Mouse (Mus musculus): Measurements from ENCODE around the gene Calm1. TPM values are rescaled to one million over a fixed set of nuclear protein-coding genes. Genes with fewer than 3 reads are reported as not detected.

The Calm1 gene
- total and polyA plus RNA-seq, 3 experiments = 99.2 to 240 (median 224) TPM

- intact Hi-C loops (cut with DNase I) = no loop called here
- no peaks in the 10 kb centered on the region for H3K79me2 ChIP-seq (replicated peaks; ENCODE audit: control insufficient read depth, insufficient read depth, low read length)
- H3K9ac ChIP-seq (ENCODE audit: low read depth, low read length) = no peak overlapping the region
- no peak for DNase-seq
- no peaks in the 10 kb centered on the region for H3K36me3 ChIP-seq (ENCODE audit: control insufficient read depth, insufficient read depth, low read length)
- H3K27me3 ChIP-seq (ENCODE audit: control insufficient read depth, insufficient read depth, low read length) = no peaks in the 10 kb centered on the region
- H3K27ac ChIP-seq = no peak overlapping the region
- H3K4me3 ChIP-seq = no peak overlapping the region
- WGBS = 84% methylated on average over 7 of the region's 7 CpGs
- H3K4me1 ChIP-seq (ENCODE audit: control insufficient read depth, insufficient read depth, low read length) = no peaks in the 10 kb centered on the region
- TF ChIP-seq CTCF (IDR thresholded peaks at IDR 0.05) (no peak), EP300 (IDR thresholded peaks at IDR 0.05; ENCODE audit: insufficient read depth, low read depth, low read length) (no peak), POLR2A (IDR thresholded peaks at IDR 0.05; ENCODE audit: insufficient read depth, low read depth, low read length) (no peak)
These were observed 40.2 kb downstream of the Calm1 start for GRCm38 (mm10) chr12:100239404-100239803.

GRCm38 (mm10) chr12:100239807-100240206 lies 40.6 kb downstream of the Calm1 start:
- no peak overlapping the region for H3K9ac ChIP-seq (ENCODE audit: low read depth, low read length)
- no peaks in the 10 kb centered on the region for H3K36me3 ChIP-seq (ENCODE audit: control insufficient read depth, insufficient read depth, low read length)
- H3K4me3 ChIP-seq = no peak overlapping the region
- DNase-seq = no peak
- no peaks in the 10 kb centered on the region for H3K79me2 ChIP-seq (replicated peaks; ENCODE audit: control insufficient read depth, insufficient read depth, low read length)
- 76% methylated on average over 6 of the region's 6 CpGs for WGBS
- intact Hi-C loops (cut with DNase I) = no loop called here
- no peak overlapping the region for H3K27ac ChIP-seq
- TF ChIP-seq POLR2A (IDR thresholded peaks at IDR 0.05; ENCODE audit: insufficient read depth, low read depth, low read length) (no peak), EP300 (IDR thresholded peaks at IDR 0.05; ENCODE audit: insufficient read depth, low read depth, low read length) (no peak), CTCF (IDR thresholded peaks at IDR 0.05) (no peak)
- H3K27me3 ChIP-seq (ENCODE audit: control insufficient read depth, insufficient read depth, low read length) = no peaks in the 10 kb centered on the region
- no peaks in the 10 kb centered on the region for H3K4me1 ChIP-seq (ENCODE audit: control insufficient read depth, insufficient read depth, low read length)

- H3K36me3 ChIP-seq (ENCODE audit: control insufficient read depth, insufficient read depth, low read length) = no peaks in the 10 kb centered on the region
- H3K79me2 ChIP-seq (replicated peaks; ENCODE audit: control insufficient read depth, insufficient read depth, low read length) = no peaks in the 10 kb centered on the region
- intact Hi-C loops (cut with DNase I) = no loop called here
- H3K9ac ChIP-seq (ENCODE audit: low read depth, low read length) = no peak overlapping the region
- no peaks in the 10 kb centered on the region for H3K4me1 ChIP-seq (ENCODE audit: control insufficient read depth, insufficient read depth, low read length)
- TF ChIP-seq POLR2A (IDR thresholded peaks at IDR 0.05; ENCODE audit: insufficient read depth, low read depth, low read length) = no peak
- no peak for TF ChIP-seq CTCF (IDR thresholded peaks at IDR 0.05)
- no peak for TF ChIP-seq EP300 (IDR thresholded peaks at IDR 0.05; ENCODE audit: insufficient read depth, low read depth, low read length)
- WGBS = 22% methylated on average over 22 of the region's 22 CpGs
- peak; percentile 40 to 49 for DNase-seq
- H3K4me3 ChIP-seq = no peak overlapping the region
- no peaks in the 10 kb centered on the region for H3K27me3 ChIP-seq (ENCODE audit: control insufficient read depth, insufficient read depth, low read length)
- H3K27ac ChIP-seq = no peak overlapping the region
These were observed 42.9 kb downstream of the Calm1 start for GRCm38 (mm10) chr12:100241911-100242796.

- H3K36me3 ChIP-seq (ENCODE audit: control insufficient read depth, insufficient read depth, low read length) = no peaks in the 10 kb centered on the region
- DNase-seq = no peak
- TF ChIP-seq EP300 (IDR thresholded peaks at IDR 0.05; ENCODE audit: insufficient read depth, low read depth, low read length) (no peak), POLR2A (IDR thresholded peaks at IDR 0.05; ENCODE audit: insufficient read depth, low read depth, low read length) (no peak), CTCF (IDR thresholded peaks at IDR 0.05) (no peak)
- no peak overlapping the region for H3K9ac ChIP-seq (ENCODE audit: low read depth, low read length)
- H3K4me1 ChIP-seq (ENCODE audit: control insufficient read depth, insufficient read depth, low read length) = no peaks in the 10 kb centered on the region
- no peak overlapping the region for H3K4me3 ChIP-seq
- intact Hi-C loops (cut with DNase I) = no loop called here
- H3K27ac ChIP-seq = no peak overlapping the region
- H3K27me3 ChIP-seq (ENCODE audit: control insufficient read depth, insufficient read depth, low read length) = no peaks in the 10 kb centered on the region
- WGBS = 69% methylated on average over 5 of the region's 5 CpGs
- no peaks in the 10 kb centered on the region for H3K79me2 ChIP-seq (replicated peaks; ENCODE audit: control insufficient read depth, insufficient read depth, low read length)
These were observed 45.3 kb downstream of the Calm1 start for GRCm38 (mm10) chr12:100244580-100244979.

- no peak for TF ChIP-seq EP300 (IDR thresholded peaks at IDR 0.05; ENCODE audit: insufficient read depth, low read depth, low read length)
- no peak for TF ChIP-seq CTCF (IDR thresholded peaks at IDR 0.05)
- TF ChIP-seq POLR2A (IDR thresholded peaks at IDR 0.05; ENCODE audit: insufficient read depth, low read depth, low read length) = no peak
- 78% methylated on average over 7 of the region's 7 CpGs for WGBS
- Histone ChIP-seq H3K27ac (no peak overlapping the region), H3K79me2 (replicated peaks; ENCODE audit: control insufficient read depth, insufficient read depth, low read length) (no peaks in the 10 kb centered on the region), H3K4me1 (ENCODE audit: control insufficient read depth, insufficient read depth, low read length) (no peaks in the 10 kb centered on the region), H3K36me3 (ENCODE audit: control insufficient read depth, insufficient read depth, low read length) (no peaks in the 10 kb centered on the region), H3K9ac (ENCODE audit: low read depth, low read length) (no peak overlapping the region), H3K4me3 (no peak overlapping the region), H3K27me3 (ENCODE audit: control insufficient read depth, insufficient read depth, low read length) (no peaks in the 10 kb centered on the region)
- DNase-seq = no peak
- intact Hi-C loops (cut with DNase I) = no loop called here
These were observed 49.9 kb downstream of the Calm1 start for GRCm38 (mm10) chr12:100249170-100249569.

- H3K27me3 ChIP-seq (ENCODE audit: control insufficient read depth, insufficient read depth, low read length) = no peaks in the 10 kb centered on the region
- DNase-seq = no peak
- TF ChIP-seq POLR2A (IDR thresholded peaks at IDR 0.05; ENCODE audit: insufficient read depth, low read depth, low read length) = no peak
- TF ChIP-seq EP300 (IDR thresholded peaks at IDR 0.05; ENCODE audit: insufficient read depth, low read depth, low read length) = no peak
- TF ChIP-seq CTCF (IDR thresholded peaks at IDR 0.05) = no peak
These were observed 55.2 kb downstream of the Calm1 start for GRCm38 (mm10) chr12:100254471-100254870.

More at GRCm38 (mm10) chr12:100254471-100254870, 55.2 kb downstream of the Calm1 start:
- Histone ChIP-seq H3K36me3 (ENCODE audit: control insufficient read depth, insufficient read depth, low read length) (no peaks in the 10 kb centered on the region), H3K27ac (no peak overlapping the region), H3K9ac (ENCODE audit: low read depth, low read length) (no peak overlapping the region), H3K4me3 (no peak overlapping the region), H3K79me2 (replicated peaks; ENCODE audit: control insufficient read depth, insufficient read depth, low read length) (no peaks in the 10 kb centered on the region), H3K4me1 (ENCODE audit: control insufficient read depth, insufficient read depth, low read length) (no peaks in the 10 kb centered on the region)
- intact Hi-C loops (cut with DNase I) = no loop called here
- 91% methylated on average over 4 of the region's 4 CpGs for WGBS
